Mouse (Mus musculus) lung, postnatal 36 days (tissue): ENCODE data around the gene Xbp1.

Experiments used
- DNase-seq: peaks from one replicate; pipeline ENCODE4 v3.0.0; 2022; ENCODE audit warnings: mixed read lengths

Xbp1 gene

GRCm38 (mm10) chr11:5575046-5575445 lies 54.6 kb downstream of the Xbp1 start:
- no peak for DNase-seq
